ENCODE assay signal across 25 mouse cellular contexts in the genomic region with DNA sequence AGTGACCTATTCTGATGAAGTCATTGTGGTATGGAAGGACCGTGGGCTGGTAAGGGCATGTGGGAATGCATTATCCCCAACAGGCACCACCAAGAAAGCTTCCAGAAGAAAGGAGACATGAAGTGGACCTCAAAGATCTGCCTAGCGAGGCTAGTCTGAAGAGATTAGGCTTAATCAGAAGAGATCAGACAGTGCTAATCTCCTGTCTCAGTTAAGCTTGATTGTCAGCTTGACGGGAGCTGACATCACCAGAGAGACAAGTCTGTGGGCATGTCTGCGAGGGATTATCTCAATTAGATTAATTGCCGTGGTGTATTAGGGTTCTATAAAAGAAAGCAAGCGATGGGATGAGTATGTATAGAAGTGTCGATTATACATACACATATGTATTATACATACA.
"Had no signal": no experiment of that assay in that cellular context is flagged by ENCODE, and none has a peak within 500 bp of the region (broad histone marks: within the 10 kb centered on the region; RNA-seq: fewer than 3 reads in every experiment).

No protein-coding gene starts in this region.

- H3K27me3 ChIP-seq: hindbrain, embryonic 12.5 days; intestine, embryonic 15.5 days; limb, embryonic 12.5 days had no signal

- H3K9me3 ChIP-seq: heart, embryonic 10.5 days; heart, embryonic 12.5 days; hindbrain, embryonic 10.5 days; hindbrain, embryonic 12.5 days; intestine, embryonic 15.5 days; limb, embryonic 10.5 days; limb, embryonic 12.5 days had no signal

- DNase-seq: gastrocnemius, adult 2 months; gastrocnemius, postnatal 10 days; gastrocnemius, postnatal 25 days; heart, adult 2 months; heart, postnatal 10 days; heart, postnatal 4 days; kidney, adult 18-20 months; kidney, adult 8-10 months; kidney, postnatal 10 days; kidney, postnatal 25 days; kidney, postnatal 4 days; liver had no signal

- H3K4me3 ChIP-seq: gastrocnemius, adult 2 months; heart, adult 2 months; heart, embryonic 10.5 days; heart, embryonic 12.5 days; hindbrain, embryonic 10.5 days; hindbrain, embryonic 12.5 days; intestine, embryonic 15.5 days; layer of hippocampus, adult 2 months; left cerebral cortex, adult 2 months; limb, embryonic 10.5 days; limb, embryonic 12.5 days had no signal

- H3K36me3 ChIP-seq: heart, embryonic 10.5 days; heart, embryonic 12.5 days; hindbrain, embryonic 10.5 days; hindbrain, embryonic 12.5 days; intestine, embryonic 15.5 days; limb, embryonic 10.5 days; limb, embryonic 12.5 days had no signal

- H3K27ac ChIP-seq: gastrocnemius, adult 2 months; heart, adult 2 months; heart, embryonic 10.5 days; hindbrain, embryonic 10.5 days; hindbrain, embryonic 12.5 days; hindbrain, embryonic 14.5 days; intestine, embryonic 15.5 days; layer of hippocampus, adult 2 months; left cerebral cortex, adult 2 months; limb, embryonic 10.5 days; limb, embryonic 12.5 days had no signal

- H3K4me1 ChIP-seq: heart, embryonic 10.5 days; heart, embryonic 12.5 days; hindbrain, embryonic 10.5 days; hindbrain, embryonic 12.5 days; intestine, embryonic 15.5 days; limb, embryonic 10.5 days; limb, embryonic 12.5 days had no signal

- H3K9ac ChIP-seq: heart, embryonic 12.5 days; hindbrain, embryonic 12.5 days; hindbrain, embryonic 14.5 days; intestine, embryonic 15.5 days; limb, embryonic 12.5 days had no signal

- H3K4me2 ChIP-seq: heart, embryonic 12.5 days; hindbrain, embryonic 12.5 days; hindbrain, embryonic 14.5 days; intestine, embryonic 15.5 days; limb, embryonic 12.5 days had no signal

- ATAC-seq: hindbrain, embryonic 16.5 days; inflammation-experienced regulatory T-cells, adult 6 months; intestine, embryonic 15.5 days; intestine, postnatal 0 days had no signal
